Mouse (Mus musculus) liver, adult 2 months (tissue): ENCODE results near the gene Pkn1.

Experiments used
- CTCF ChIP-seq: fragments of 200-500 bp; IDR thresholded peaks from 2 replicates; pipeline ENCODE4 v1.5.1; 2011; ENCODE audit warnings: low read depth, low read length, control low read depth
- POLR2A ChIP-seq: fragments of 200-500 bp; IDR thresholded peaks from 2 replicates; pipeline ENCODE4 v1.6.1; 2011; ENCODE audit warnings: low read length, control low read depth; ENCODE audit not compliant: insufficient read depth; ENCODE audit errors: extremely low read depth

GRCm38 (mm10) chr8:83639649-83640048 lies 59.3 kb downstream of the Pkn1 start:
- no peak for TF ChIP-seq CTCF
- no peak for TF ChIP-seq POLR2A
